Mouse (Mus musculus): ENCODE data around the gene Crhr2.

Gene Crhr2

DNA sequence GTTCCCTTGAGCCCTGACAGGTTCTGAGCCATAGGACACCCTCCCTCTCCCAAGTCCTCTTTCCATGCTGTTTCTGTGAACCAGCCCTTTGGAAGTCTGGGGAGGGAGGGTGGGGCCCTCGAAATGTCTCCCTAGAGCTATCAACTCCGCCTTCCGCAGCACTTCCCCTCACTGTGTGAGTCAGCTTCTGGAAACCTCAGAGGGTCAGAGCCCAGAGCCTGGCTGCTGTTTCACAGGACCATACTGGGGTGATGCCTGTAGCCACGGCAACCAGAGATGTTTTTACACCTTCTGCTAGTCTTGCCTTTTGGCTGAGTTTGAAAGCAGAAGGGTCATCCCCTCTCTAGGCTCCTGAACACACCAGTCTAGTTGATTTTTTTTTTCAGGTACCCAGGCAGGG, 9.8 kb downstream of the Crhr2 start:
- DNase-seq (ENCODE audit: low spot score in 2 of 2): no peak

DNA sequence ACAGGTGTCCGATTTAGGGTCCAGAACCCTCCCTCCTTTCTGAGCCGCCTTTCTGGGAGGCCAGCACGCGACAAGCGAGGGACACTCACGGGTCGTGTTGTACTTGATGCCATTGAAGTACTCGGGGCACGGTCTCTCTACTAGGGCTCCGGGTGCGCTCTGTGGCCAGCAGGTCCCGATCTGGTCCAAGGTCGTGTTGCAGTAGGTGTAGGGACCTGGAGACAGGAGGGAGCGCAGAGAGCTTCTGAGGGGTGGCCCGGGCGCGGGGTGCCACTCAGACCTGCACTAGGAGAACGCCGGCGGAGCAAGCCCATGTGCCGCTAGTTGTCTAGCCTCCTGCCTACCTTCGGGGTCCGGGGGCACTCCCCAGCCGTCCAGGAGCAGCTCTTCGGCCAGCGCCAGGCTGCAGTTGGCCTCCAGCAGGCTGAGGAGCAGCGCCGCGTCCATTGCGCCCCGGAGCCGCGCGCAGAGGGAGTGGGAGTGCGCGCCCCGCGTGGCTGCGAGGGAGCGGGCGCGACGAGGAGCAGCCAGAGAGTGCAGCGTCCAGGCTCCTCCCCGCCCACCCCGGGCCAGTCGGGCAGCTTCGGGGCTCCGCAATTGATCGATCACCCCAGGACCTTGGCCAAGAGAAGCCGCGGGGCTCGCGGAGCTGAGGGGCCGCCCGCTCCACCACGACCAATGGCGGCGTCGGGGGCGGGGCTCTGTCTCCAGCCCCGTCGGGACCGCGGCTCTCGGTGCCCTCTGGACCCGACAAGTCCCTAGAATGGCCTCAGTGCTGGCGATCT, 15.3 kb downstream of the Crhr2 start:
- no peak for DNase-seq (ENCODE audit: low spot score in 2 of 2)

DNA sequence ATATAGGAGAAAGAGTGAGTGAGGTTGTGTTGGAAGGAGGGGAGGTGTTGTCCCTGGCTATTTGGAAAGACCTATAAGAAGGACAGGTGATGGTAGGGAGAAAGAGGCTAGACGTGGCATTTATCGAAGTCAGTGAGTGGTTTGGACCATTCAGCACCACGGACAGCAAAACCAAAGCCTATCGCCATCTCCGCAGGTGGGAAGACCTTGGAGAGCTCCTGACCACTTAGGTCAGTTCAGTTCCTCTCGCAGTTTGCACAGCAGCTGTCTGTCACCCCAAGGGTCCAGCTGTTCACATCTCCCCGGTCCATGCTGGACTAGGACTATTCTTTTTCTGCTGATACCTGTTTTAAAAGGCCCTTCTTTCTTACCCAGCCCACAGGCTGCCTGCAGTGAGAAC, 24.5 kb downstream of the Crhr2 start:
- no peak for DNase-seq (ENCODE audit: low spot score in 2 of 2)

DNA sequence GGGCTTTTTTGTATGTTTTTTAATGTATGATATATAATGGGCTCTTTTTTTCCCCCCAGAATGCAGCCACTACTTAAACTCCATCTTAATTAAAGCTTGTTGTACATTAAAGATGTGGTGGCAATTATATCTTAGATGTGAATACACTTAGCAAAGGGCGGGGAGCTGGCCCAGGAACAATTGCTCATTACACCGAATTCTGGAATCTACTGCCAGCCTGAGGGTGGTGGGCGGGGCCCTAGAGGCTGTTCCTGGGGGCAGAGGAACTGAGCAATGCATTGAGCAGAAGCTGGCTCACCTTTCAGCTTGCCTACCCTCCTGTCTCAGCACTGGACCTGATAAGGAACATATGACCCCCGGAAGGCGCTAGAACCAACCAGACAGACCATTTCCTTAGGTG, 34.2 kb downstream of the Crhr2 start:
- no peak for DNase-seq (ENCODE audit: low spot score in 2 of 2)

DNA sequence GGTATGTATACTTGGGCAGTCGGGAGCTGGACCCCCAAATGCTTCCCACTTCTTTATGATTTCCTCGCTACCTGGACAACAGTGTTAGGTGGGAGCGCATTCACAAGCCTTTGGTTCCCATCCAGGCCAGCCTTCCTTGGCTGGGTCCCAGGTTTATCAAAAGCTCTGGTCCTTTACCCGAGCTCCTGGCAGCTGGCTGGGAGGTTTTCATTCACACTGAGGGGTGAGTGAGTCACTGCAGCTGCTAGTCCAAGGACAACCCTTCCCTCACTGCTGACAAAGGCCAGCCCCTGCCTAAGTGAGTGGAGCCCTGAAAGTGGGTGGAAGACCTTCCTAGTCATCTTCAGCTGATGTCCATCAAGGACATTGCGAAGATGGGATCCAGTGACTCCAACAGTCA, 34.8 kb downstream of the Crhr2 start:
- DNase-seq (ENCODE audit: low spot score in 2 of 2): no peak

DNA sequence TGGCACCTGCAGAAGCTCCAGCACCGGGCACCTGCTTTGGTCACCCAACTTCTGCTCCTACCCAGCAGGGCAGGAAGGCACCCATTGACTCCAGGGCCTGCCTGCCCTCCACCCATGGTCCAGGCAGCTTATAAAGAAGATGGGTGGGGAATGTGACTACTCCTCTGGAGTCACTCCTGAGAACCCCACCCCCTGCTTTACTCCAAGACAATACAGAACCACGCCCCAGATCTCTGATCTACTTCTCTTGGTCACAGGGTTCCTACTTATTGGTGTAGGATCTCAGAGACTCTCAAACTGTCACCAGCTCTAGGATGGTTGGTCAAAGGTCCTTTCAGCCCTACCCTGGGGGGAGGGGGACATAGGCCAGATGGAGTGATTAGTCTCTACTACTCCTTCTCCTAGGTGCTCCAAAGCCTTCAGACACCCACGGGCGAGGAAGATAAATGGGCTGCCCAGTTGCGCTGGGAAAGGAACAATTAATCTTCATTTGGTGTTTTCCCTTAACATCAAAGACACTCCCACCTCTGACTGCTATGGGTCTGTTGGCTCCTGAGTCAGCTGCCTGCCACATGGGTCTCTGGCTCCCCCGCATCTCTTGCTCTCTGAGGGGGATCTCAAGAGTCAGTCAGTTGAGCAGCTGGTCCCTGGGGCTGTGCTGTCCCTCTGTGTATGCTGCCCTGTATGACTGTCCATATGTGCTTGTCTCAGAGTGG, 39.2 kb downstream of the Crhr2 start:
- DNase-seq (ENCODE audit: low spot score in 2 of 2): no peak

DNA sequence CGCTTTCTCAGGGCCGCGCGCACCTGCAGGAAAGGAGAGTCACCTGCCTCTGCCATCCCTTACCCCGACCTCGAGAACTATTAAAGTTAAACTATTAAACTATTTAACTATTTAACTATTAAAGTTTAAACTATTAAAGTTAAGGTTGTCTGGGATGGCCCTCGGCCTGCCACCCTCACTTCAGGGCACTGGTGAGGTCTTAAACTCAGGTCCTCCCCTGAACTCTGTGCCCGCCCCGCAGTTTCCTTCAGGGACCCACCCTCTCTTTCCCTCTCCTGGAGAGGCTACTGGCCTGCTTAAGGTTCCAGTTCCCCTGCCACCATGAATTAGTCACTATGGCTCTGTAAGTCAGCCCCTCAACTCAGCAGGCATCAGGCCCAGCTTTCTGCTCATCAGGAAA, 41.4 kb downstream of the Crhr2 start:
- DNase-seq (ENCODE audit: low spot score in 2 of 2): no peak

DNA sequence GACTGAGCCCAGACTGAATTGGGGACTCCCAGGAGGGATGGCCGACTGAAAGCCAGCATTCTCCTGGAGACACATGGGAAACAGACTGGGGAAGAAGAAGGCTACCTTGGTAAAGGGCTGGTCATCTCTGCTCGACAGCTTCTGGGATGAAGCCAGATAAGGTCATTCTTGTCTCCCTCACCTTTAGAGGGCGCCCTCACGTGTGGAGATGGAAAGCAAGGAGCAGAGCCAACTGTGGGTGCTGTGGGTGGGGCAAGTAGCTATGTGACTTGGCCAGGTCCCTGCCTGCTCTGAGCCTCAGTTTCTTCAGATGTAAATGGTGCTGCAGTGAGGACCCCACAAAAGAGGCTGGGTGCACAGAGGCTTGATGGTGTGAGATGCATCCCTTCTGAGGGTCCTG, 42.2 kb downstream of the Crhr2 start:
- DNase-seq (ENCODE audit: low spot score in 2 of 2): no peak

DNA sequence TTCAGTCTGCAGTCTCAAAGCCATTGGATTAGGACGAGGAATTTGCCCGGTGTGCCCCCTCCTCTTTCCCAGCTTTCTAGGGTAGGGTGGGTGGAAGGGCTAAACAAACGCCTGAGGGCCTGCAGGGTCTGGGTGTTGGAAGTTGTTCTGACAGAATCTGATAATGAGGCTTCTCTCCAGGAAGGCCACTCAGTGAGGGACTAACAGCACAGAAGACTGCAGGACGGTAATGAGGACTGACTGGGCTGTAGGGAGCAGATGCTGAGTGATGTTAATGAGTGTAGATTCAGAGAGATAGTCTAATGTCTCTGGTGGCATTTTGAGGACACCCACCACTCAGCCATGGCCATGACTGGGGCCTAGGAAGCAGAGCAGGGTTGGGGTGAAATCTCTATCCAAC, 45.5 kb downstream of the Crhr2 start:
- DNase-seq (ENCODE audit: low spot score in 2 of 2): no peak

DNA sequence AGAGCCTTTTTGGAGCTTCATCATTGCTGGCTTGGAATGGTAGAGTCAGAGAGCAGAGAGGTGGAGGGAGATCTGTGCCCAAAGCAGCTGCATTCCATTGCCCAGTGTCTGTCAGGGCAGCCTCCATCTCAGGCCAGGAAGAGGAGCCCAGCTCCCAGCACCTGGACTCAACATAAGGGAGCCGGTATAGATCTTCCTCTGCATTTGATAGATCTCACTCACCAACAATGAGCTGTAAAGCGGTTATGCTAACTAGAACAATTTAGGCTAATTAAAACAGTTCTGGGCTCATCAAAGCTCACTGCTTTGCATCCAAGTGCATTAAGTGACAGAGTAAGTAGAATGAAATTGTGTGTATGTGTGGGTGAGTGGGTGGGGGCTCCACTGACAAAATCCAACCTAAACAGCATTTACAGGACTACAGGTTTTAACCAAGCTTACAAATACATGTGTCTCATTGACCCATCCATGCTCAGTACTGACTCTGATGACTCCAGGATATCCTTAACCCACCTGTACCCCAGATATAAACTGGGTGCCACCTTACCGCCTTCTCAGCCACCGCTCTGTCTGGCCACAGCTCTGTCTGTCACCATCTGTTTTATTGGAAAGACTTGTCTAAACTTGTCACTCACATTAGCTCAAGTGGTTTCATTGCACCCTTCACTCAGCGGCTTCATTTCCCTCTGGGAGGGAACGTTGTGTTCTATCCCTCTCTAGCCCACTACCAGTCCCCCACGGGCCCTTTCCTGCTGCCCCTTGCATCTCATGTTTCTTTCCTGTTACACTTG, 50.4 kb downstream of the Crhr2 start:
- DNase-seq (ENCODE audit: low spot score in 2 of 2): no peak

DNA sequence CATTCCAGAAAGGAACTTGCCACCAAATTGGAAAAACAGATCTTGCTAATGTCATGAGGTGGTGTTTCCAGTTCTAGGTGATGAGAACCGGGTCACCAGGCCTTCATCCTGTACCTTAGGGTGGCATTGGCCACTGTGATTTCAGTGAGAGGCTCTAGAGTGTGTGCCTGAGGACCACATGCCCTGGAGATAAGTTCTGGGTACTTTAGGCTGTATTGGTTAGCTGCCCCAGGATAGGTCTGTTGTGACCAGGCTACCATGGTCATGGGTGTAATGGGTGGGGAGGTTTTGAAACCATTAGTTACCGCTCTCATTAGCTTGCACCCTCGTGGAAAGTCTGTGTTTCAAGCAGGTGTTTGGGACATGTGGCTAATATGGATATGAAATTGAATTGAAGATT, 51.4 kb downstream of the Crhr2 start:
- no peak for DNase-seq (ENCODE audit: low spot score in 2 of 2)

DNA sequence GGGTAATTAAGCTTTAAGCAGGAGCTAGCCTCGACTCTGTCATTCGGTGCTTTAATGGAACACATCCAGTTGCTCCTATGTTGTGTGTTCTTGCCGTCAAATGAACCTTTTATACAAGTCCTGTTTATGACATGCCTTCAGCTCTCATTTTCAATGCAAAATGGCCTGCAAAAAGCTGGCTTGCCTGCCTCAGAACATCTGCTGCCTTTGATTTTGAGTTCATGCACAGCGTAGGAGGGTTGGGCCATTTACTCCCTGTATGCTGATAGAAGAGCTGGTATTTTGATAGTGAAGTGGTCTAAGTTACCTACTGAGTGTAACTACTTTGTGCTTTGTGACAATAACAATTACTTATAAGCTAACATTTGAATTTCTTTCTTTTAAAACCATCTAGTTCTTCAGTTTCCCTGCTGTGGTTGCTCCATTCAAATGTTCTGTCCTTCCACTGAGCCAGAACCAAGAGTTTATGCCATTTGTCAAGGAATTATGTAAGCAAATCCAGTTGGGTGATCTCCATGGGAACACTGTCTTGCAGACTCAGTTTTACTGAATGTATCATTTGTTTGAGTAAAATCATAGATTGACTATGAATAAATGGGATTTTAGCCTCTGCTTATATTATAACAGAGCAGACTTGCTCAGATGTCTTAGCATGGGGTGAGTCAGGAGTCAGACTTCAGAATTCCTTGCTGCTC, 56.1 kb downstream of the Crhr2 start:
- no peak for DNase-seq (ENCODE audit: low spot score in 2 of 2)

DNA sequence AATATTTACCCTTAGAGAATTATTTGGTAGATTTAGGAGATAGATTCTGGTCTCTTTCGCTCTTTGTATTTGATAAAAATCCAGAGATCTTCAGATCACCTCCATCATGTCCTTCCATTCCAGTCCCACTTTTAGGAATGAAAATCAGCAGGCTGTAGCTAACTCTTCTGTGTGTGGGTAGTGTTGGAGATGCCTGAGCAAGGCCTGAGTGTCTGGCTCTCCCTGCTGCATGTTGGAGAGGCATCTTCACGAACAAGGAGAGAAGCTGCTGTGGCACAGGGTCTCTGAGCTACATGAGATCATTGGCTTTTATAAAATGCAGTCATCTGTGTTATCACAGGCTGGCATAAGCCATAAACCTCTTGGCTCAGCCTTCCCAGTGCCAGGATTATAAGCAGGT, 66.9 kb downstream of the Crhr2 start:
- no peak for DNase-seq (ENCODE audit: low spot score in 2 of 2)

DNA sequence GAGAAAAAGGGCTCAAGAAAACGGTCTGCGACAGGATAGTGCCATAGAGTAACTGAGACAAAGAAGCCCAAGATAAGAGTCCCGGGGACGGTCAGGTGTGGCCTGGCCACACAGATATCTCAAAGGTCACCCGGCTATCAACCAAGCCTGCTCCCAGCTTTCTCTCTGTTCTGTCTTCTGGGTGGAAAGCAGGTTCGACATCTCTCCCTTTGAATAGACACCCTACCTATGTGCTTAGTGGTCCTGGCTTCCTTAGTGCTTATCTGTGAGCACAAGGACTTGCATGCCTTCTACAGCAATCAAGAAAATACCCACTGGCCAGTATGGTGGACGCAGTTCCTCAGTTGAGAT, 68.4 kb downstream of the Crhr2 start:
- no peak for DNase-seq (ENCODE audit: low spot score in 2 of 2)

DNA sequence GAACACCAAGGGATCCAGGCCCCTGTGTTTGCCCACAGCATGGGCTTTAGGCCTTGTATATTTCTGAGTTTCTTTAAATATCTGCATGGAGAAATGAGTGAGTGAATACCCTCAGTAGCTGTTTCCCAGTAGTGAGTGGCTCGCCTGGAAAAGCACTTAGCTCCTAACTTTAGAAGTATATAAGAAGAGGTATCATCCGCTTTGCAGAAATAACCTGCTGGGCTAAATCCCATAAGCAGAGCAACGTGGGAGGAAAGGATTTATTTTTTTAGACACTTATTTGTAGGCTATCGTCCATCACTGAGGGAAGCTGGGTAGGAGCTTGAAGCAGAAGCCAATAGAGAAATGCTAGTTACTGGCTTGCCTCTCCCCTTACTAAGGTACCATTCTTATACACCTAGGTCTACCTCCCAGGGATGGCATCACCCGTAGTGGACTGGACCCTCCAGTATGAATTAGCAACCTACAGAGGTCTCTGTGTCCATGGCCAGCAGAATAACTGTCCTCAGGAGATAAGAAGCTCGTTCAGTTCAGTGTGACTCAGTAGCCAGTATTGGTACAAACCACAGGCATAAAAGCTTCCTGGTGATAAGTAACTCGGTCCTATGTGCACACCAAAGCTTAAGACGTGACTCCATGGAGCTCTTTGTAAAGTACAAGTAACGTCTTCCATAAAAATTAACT, 68.9 kb downstream of the Crhr2 start:
- no peak for DNase-seq (ENCODE audit: low spot score in 2 of 2)

DNA sequence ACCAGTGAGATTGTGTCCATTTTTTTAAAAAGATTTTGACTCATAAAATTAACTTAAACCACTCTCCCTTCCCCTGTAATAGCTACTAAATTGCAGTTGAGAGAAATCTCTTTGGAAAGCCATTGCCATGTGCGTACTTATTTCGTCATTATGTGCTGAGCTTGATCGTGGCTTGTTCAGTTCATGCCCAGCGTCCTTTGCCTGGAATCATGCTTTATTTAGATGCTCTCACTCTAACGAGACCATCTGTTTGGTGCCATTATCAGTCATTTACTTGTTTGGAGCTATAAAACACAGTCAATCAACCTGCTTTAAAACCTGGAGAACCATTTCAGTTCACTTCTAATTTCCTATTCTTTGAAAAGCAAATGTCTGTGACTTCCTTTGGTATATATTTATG, 70.6 kb downstream of the Crhr2 start:
- DNase-seq (ENCODE audit: low spot score in 2 of 2): no peak

DNA sequence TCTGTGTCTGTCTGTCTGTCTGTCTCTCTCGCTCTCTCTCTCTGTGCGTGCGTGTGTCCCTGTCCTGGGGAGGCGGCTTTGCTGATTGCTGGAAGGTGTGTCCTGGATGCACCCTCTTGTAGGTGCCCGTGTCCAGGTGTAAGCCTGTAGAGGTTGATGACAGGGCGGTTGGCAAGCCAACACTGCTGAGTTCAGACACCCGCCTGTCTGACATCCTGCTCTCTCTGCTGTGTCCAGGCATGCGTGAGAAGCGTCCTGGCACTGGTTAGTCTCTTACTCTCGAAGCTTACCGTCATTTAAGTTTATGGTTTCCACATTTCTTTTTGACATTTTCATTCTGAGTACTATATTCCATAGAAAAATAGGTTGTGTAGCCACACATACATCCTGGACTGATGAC, 71.5 kb downstream of the Crhr2 start:
- no peak for DNase-seq (ENCODE audit: low spot score in 2 of 2)

DNA sequence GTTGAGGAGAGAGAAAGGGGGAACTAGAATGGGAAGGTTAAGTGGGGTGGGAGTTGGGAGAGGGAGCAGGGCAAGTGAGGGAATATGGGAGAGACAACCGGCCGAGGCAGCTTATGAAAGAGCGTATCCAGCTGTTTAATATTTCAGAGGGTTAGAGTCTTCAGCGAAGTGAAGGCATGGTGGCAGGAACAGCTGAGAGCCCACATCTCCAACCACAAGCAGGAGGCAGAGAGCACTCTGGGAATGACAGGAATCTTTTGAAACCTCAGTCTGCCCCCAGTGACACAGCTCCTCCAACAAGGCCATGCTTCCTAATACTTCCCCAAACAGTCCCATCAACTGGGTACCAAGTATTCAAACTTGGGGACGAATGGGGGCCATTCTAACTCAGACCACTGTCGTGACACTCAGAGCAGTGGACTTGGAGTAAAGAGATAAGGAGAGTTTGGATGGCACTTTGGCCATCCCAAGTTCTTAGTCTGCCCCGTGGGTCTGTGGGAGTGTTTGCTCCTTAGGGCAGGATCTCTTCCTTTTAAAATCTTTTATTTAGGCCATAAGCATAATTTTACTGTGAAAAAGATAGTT, 72.5 kb downstream of the Crhr2 start:
- DNase-seq (ENCODE audit: low spot score in 2 of 2): no peak

DNA sequence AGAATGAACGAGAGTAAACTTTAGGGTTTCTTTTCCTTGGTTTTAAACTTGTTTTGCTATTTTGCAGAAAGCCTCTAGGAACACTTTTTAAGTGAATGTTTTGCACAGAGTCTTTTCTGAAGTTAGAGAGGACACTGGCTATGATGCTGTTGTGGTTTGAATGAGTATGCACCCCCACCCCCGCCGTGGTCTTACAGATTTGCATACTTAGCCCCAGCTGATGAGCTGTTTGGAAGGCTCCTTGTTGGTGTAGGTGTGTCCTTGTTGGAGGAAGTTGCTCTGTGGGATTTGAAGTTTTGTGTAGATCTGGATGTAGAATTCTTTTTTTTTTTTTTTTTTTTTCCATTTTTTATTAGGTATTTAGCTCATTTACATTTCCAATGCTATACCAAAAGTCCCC, 75.4 kb downstream of the Crhr2 start:
- no peak for DNase-seq (ENCODE audit: low spot score in 2 of 2)

DNA sequence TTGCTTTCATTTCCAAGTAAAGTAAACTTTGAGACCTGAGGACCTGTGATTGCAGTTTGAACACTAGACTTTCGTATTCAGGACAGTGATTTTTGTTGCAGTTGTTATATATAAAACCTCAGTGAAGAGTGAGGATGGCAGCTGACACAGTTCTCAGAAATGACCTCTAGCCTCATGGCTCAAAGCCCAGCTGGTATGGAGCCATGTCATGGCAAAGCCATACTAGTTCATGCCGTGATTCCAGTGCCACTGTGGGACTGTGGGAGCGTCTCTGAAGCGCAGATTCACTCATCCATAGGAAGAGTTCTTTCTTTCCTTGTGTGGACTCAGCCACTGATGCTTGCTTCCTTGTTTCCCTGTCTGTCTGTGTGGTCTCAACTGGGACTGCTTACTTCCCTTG, 78.3 kb downstream of the Crhr2 start:
- DNase-seq (ENCODE audit: low spot score in 2 of 2): no peak

DNA sequence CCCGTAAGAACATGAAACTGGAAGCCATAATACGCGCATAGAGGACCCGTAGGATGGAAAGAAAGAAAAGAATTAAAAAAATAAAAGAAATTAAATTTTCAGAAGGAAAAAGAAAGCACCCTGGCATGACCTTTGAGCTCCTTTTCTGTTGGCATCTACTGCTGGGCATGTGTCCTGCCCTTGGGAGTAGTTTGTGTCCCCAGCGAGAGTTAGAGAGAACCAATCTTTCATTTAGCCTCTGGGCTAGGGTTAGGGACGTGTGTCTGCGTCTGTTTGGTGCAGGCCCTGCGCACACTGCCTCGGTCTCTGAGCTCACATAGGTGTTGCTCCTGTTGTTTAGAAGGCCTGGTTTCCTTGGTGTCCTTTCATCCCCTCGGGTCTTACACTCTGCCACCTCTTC, 83.6 kb downstream of the Crhr2 start:
- DNase-seq (ENCODE audit: low spot score in 2 of 2): no peak
